In the genomic region with DNA sequence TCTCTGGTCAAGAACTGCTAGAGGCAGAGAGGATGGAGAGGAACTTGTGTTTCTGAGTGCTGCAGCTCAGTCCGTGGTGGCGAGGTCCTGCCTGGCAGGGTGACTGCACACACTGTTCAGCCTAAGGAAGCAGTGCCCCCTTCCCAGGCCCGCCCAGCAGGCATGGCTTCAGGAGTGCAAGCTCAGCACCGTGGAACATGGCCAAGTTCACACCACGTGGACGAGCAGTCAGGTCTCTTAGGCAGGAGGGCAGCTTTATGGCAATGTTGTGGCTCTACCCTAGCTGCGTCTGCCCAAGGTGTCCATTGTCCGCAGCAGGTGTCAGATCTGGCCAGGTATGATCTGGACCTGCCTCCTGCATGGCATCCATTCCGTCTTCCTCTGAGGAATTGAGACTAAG, we compare ENCODE assay signal across 15 mouse cellular contexts. TPM values are rescaled to one million over a fixed set of nuclear protein-coding genes. Genes with fewer than 3 reads are reported as not detected.
DNase-seq lines count a peak whose midpoint lies in the region; ATAC-seq lines count a peak whose summit lies in the region.
"Had no signal": no experiment of that assay in that cellular context is flagged by ENCODE, and none has a peak within 500 bp of the region (broad histone marks: within the 10 kb centered on the region; RNA-seq: fewer than 3 reads in every experiment).

No protein-coding gene starts in this region.

- no peaks in the 10 kb centered on the region for H3K9me3 ChIP-seq in heart, embryonic 16.5 days (replicated peaks; ENCODE audit: control insufficient read depth, low read length)
- no peaks in the 10 kb centered on the region for H3K9me3 ChIP-seq in heart, embryonic 12.5 days (replicated peaks)
- H3K9me3 ChIP-seq: limb, embryonic 15.5 days; liver, embryonic 15.5 days; midbrain, embryonic 13.5 days; neural tube, embryonic 13.5 days had no signal

- H3K36me3 ChIP-seq in heart, embryonic 16.5 days (ENCODE audit: control insufficient read depth, insufficient read depth) = no peaks in the 10 kb centered on the region
- H3K36me3 ChIP-seq in heart, embryonic 12.5 days = peaks cover 6% of the 10 kb centered on the region; the same call in 1 of the 2 replicates
- H3K36me3 ChIP-seq: limb, embryonic 15.5 days; liver, embryonic 15.5 days had no signal

- peak; percentile 41 for ATAC-seq in heart, embryonic 16.5 days (replicated peaks; ENCODE audit: extremely low read depth, insufficient read depth, low FRiP score)
- ATAC-seq in heart, embryonic 12.5 days (ENCODE audit: insufficient number of reproducible peaks, low FRiP score) = no peak
- ATAC-seq: inflammation-experienced regulatory T-cells, adult 6 months; midbrain, embryonic 13.5 days; Patski had no signal

- no peak overlapping the region for H3K9ac ChIP-seq in heart, embryonic 16.5 days (ENCODE audit: low read length)
- no peak overlapping the region for H3K9ac ChIP-seq in heart, embryonic 12.5 days
- H3K9ac ChIP-seq: limb, embryonic 15.5 days; liver, embryonic 15.5 days; midbrain, embryonic 13.5 days; neural tube, embryonic 13.5 days had no signal

- H3K4me2 ChIP-seq in heart, embryonic 16.5 days (ENCODE audit: low read depth, low read length) = no peak overlapping the region
- H3K4me2 ChIP-seq in heart, embryonic 12.5 days = no peak overlapping the region
- H3K4me2 ChIP-seq: limb, embryonic 15.5 days; liver, embryonic 15.5 days; midbrain, embryonic 13.5 days; neural tube, embryonic 13.5 days had no signal

- H3K27me3 ChIP-seq in heart, embryonic 16.5 days (ENCODE audit: control insufficient read depth, insufficient read depth, low read length) = no peaks in the 10 kb centered on the region; the same call in 1 of the 2 replicates
- H3K27me3 ChIP-seq in heart, embryonic 12.5 days (replicated peaks) = peaks cover 25% of the 10 kb centered on the region
- H3K27me3 ChIP-seq: limb, embryonic 15.5 days; liver, embryonic 15.5 days; midbrain, embryonic 13.5 days; neural tube, embryonic 13.5 days; Patski had no signal

- no peak overlapping the region for H3K27ac ChIP-seq in heart, embryonic 16.5 days (ENCODE audit: low read length)
- H3K27ac ChIP-seq in heart, embryonic 12.5 days (ENCODE audit: poor library complexity, severe bottlenecking) = no peak overlapping the region
- H3K27ac ChIP-seq: limb, embryonic 15.5 days; liver, embryonic 15.5 days; midbrain, embryonic 13.5 days; neural tube, embryonic 13.5 days had no signal

- WGBS in heart, embryonic 16.5 days = 61% methylated on average over 9 of the region's 9 CpGs
- 86% methylated on average over 9 of the region's 9 CpGs for WGBS in heart, embryonic 12.5 days

- H3K4me1 ChIP-seq in heart, embryonic 16.5 days (ENCODE audit: control insufficient read depth, insufficient read depth, low read length) = peaks cover 26% of the 10 kb centered on the region
- peaks cover 37% of the 10 kb centered on the region for H3K4me1 ChIP-seq in heart, embryonic 12.5 days (replicated peaks)
- H3K4me1 ChIP-seq: liver, embryonic 15.5 days had no signal

- intact Hi-C loops in left cerebral cortex, postnatal 4 days (cut with DNase I) = no loop called here
- intact Hi-C loops in left cerebral cortex, postnatal 36 days (cut with DNase I) = no loop called here

- H3K4me3 ChIP-seq in heart, embryonic 16.5 days (ENCODE audit: low read length) = no peak overlapping the region
- H3K4me3 ChIP-seq in heart, embryonic 12.5 days = no peak overlapping the region
- H3K4me3 ChIP-seq: limb, embryonic 15.5 days; liver, embryonic 15.5 days; midbrain, embryonic 13.5 days; neural tube, embryonic 13.5 days had no signal

- peak; percentile 36 for DNase-seq in left cerebral cortex, postnatal 4 days
- DNase-seq in left cerebral cortex, postnatal 36 days (ENCODE audit: low spot score in 2 of 2) = no peak
- DNase-seq in kidney, adult 9 months = peak; percentile 69
- DNase-seq in kidney, postnatal 36 days = peak; percentile 79 to 80
- no peak for DNase-seq in cerebellum, adult 9-11 months
- DNase-seq: adrenal gland, adult 8-10 months; thymus, postnatal 25 days had no signal

RNA-seq across cellular contexts. Expression of a gene that starts 28.3 kb away (rescaled TPM):
- polyA plus RNA-seq in heart, embryonic 16.5 days (2015; fragmentation: Nextera tagmentation; extraction: Ambion mirVana) = 11.2 and 12.4 TPM in 2 replicates
- polyA plus RNA-seq in heart, embryonic 12.5 days (2016; fragmentation: Nextera tagmentation; extraction: Ambion mirVana) = 10.6 and 12.4 TPM in 2 replicates
- 10 to 100 TPM; 24.2 to 26.1 TPM for total RNA-seq in left cerebral cortex, postnatal 4 days (2021)
- total RNA-seq in left cerebral cortex, postnatal 36 days (2021) = 10 to 100 TPM; 31.0 to 36.5 TPM

RNA-seq across cellular contexts. Expression of a gene that starts 36.3 kb away (rescaled TPM):
- 5.3 and 5.6 TPM in 2 replicates for polyA plus RNA-seq in heart, embryonic 16.5 days (2015; fragmentation: Nextera tagmentation; extraction: Ambion mirVana)
- polyA plus RNA-seq in heart, embryonic 12.5 days (2016; fragmentation: Nextera tagmentation; extraction: Ambion mirVana) = 5.1 and 5.7 TPM in 2 replicates
- 10 to 100 TPM; 10.9 to 11.9 TPM for total RNA-seq in left cerebral cortex, postnatal 4 days (2021)
- 10 to 100 TPM in 1 of 2 experiments, 1 to 10 TPM in 1; 6.3 to 11.2 TPM for total RNA-seq in left cerebral cortex, postnatal 36 days (2021)

Comparison
In these comparisons a context has a peak if more than half of its experiments do, and no peak if none do; other contexts are left out.
1. DNase-seq: peak in left cerebral cortex, postnatal 4 days (single experiment), kidney, adult 9 months (single experiment) and kidney, postnatal 36 days (2 of 2); none in left cerebral cortex, postnatal 36 days (0 of 2) and cerebellum, adult 9-11 months (single experiment).